Mouse (Mus musculus): ENCODE data around the gene Gbp10.
"Not testable (repeated sequence)": the region's sequence is repeated elsewhere in the genome, so short reads cannot be mapped to it uniquely, and the experiment has no call there.

Gbp10 gene

DNA sequence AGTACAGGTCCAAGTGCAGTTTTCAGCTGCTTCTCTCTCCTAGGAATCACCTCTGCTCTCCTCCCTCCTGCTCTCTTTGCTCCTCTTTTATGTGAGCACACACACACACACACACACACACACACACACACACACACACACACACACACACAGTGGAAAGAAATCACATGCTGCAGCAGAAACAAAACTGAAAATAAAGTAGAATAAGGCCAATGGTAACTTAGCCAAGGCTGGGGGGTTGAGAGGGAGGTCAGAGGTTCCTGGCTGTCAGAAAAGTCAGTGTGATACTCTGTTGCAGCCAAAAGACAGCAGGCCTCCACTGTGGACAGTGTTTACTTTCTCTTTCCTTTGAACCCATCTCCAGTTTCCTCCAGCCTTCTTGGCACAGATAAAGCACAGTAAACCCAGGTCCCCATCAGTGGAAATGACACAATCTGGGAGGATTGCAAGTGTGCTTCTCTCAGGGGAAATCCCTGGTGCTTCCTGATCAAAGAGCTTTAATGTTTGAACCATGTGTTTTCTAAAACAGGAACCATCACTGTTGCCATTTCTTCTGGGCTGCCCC is at the start of gene Gbp10:
TSS of gene Gbp10 (minus strand) at position 51 of the 565 bp plus-strand sequence.
- DNase-seq = not testable (repeated sequence)

- DNase-seq = not testable (repeated sequence)
Observed at GRCm38 (mm10) chr5:105260673-105261072, 21.3 kb upstream of the Gbp10 start.

DNA sequence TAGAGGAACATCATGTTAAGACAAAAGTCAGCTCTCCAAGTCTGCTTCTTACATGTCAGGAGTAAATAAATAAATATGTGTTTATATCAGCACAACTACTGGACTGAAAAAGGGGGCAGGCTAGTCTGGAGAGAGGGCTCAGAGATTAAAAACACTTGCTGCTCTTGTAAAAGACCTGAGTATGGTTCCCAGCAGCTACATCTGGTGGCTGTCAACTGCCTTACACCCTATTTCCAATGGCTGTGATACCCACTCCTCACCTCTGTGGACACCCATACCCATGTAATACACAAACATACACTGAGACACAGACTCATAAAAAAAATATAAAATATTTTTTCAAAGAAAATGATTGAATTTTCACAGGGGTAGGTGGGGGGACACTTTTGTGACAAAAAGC is 13.2 kb upstream of the Gbp10 start:
- DNase-seq = no peak

GRCm38 (mm10) chr5:105244741-105245140 is 5.4 kb upstream of the Gbp10 start:
- DNase-seq = not testable (repeated sequence)

DNA sequence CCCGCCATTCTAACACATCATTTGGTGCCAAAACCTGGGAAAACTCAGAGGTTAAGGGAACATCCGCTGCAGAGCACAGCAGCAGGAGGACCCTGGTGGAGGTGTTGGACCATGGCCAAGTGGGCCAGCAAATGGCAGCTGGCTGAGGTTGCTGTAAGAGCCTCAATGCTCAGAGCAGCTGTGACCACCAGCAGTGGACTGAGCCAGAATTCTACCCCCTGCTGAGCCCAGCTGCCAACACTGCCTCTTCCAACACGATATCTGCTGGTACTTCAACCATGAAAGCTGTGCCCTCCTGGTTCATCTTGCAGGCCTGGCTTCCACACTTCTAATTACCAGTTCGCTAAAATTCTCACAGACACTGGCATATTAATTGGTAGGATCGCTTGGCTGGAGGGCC is 1.6 kb upstream of the Gbp10 start:
- peak in 1 of 2 experiments; percentile 3 for DNase-seq

- DNase-seq = not testable (repeated sequence)
Observed at GRCm38 (mm10) chr5:105238402-105238801, 931 bp downstream of the Gbp10 start.

- DNase-seq = not testable (repeated sequence)
Observed at GRCm38 (mm10) chr5:105236040-105236439, 3.3 kb downstream of the Gbp10 start.

DNA sequence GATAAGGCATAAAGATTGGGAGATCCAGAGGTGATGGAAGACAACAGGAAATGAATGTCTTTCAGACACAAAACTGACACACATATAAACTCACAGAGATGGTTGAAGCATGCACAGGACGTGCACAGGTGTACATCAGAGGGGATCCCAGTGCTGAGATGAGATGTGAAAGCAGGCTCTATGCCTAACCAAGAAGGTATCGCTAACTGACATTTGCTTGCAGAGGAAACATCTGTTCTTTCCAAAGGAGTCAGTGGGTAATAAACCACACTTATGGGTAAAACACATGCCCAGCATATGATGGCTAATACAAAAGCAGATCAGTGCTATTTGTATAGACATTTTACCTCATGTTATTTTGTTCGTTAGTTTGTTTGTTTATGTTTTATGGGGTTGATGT is 30.4 kb downstream of the Gbp10 start:
- not testable (repeated sequence) for DNase-seq

- not testable (repeated sequence) for DNase-seq
Observed at GRCm38 (mm10) chr5:105200791-105201355, 38.5 kb downstream of the Gbp10 start.

GRCm38 (mm10) chr5:105199149-105199548 is 40.2 kb downstream of the Gbp10 start:
- DNase-seq = not testable (repeated sequence)

- DNase-seq = not testable (repeated sequence)
Observed at GRCm38 (mm10) chr5:105197915-105198560, 41.3 kb downstream of the Gbp10 start.

GRCm38 (mm10) chr5:105196308-105196707 is 43.0 kb downstream of the Gbp10 start:
- DNase-seq = not testable (repeated sequence)

GRCm38 (mm10) chr5:105192536-105192935 is 46.8 kb downstream of the Gbp10 start:
- not testable (repeated sequence) for DNase-seq

DNA sequence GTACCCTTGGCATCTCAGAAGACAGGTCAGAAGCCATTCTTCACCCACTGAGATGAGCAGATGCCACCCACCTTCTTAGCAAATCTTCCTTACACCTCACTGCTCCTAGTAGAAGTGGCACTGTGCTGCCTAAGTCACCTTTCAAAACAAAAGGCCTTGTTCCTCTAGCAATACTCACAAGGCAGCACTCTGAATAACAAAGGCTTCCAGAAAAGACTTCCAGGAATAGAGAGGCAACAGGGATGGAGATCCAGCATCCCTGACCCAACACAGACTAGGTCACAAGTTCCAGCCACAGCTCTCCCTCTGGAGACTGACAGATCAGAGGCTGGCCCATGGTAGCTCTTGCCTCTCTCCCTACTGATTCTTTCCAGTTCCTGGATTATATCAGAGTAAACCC is 57.9 kb downstream of the Gbp10 start:
- no peak for DNase-seq
